24 mouse cellular contexts compared by ENCODE assay signal in genomic region chr5:113780763-113781162, GRCm38 (mm10). TPM values are rescaled to one million over a fixed set of nuclear protein-coding genes. Genes with fewer than 3 reads are reported as not detected.
DNase-seq lines count a peak whose midpoint lies in the region; ATAC-seq and TF ChIP-seq lines count a peak whose summit lies in the region.
"Had no signal": no experiment of that assay in that cellular context is flagged by ENCODE, and none has a peak within 500 bp of the region (broad histone marks: within the 10 kb centered on the region; RNA-seq: fewer than 3 reads in every experiment).

No protein-coding gene starts in this region.

- WGBS in embryonic facial prominence, embryonic 13.5 days: 94% methylated on average over 5 of the region's 5 CpGs
- 73% methylated on average over 5 of the region's 5 CpGs for WGBS in limb, embryonic 13.5 days
- 92% methylated on average over 5 of the region's 5 CpGs for WGBS in forebrain, embryonic 10.5 days
- WGBS in heart, adult 2 months: 83% methylated on average over 5 of the region's 5 CpGs

- no peaks in the 10 kb centered on the region; the same call in 1 of the 2 replicates for H3K27me3 ChIP-seq in embryonic facial prominence, embryonic 13.5 days
- no peaks in the 10 kb centered on the region for H3K27me3 ChIP-seq in limb, embryonic 13.5 days
- H3K27me3 ChIP-seq in forebrain, embryonic 10.5 days (ENCODE audit: poor library complexity, severe bottlenecking): peaks cover 17% of the 10 kb centered on the region
- no peaks in the 10 kb centered on the region for H3K27me3 ChIP-seq in heart, adult 2 months (ENCODE audit: control insufficient read depth, insufficient read depth, low read length)
- H3K27me3 ChIP-seq: embryonic facial prominence, embryonic 15.5 days; neural tube, embryonic 12.5 days had no signal

- TF ChIP-seq CTCF in layer of hippocampus, adult 2 months (conservative IDR thresholded peaks at IDR 0.05): no peak
- TF ChIP-seq CTCF in heart, adult 2 months (IDR thresholded peaks at IDR 0.05): no peak

- H3K4me3 ChIP-seq in layer of hippocampus, adult 2 months: no peak overlapping the region
- H3K4me3 ChIP-seq in embryonic facial prominence, embryonic 13.5 days: no peak overlapping the region
- no peak overlapping the region for H3K4me3 ChIP-seq in limb, embryonic 13.5 days
- no peak overlapping the region for H3K4me3 ChIP-seq in forebrain, embryonic 10.5 days
- H3K4me3 ChIP-seq in heart, adult 2 months: no peak overlapping the region
- H3K4me3 ChIP-seq: embryonic facial prominence, embryonic 15.5 days; heart, embryonic 15.5 days; liver, embryonic 12.5 days; megakaryocyte, embryonic 14.5 days; midbrain, embryonic 13.5 days; neural tube, embryonic 12.5 days had no signal

- H3K9me3 ChIP-seq in embryonic facial prominence, embryonic 13.5 days: no peaks in the 10 kb centered on the region
- H3K9me3 ChIP-seq in limb, embryonic 13.5 days: no peaks in the 10 kb centered on the region
- no peaks in the 10 kb centered on the region for H3K9me3 ChIP-seq in forebrain, embryonic 10.5 days
- H3K9me3 ChIP-seq: embryonic facial prominence, embryonic 15.5 days; heart, embryonic 15.5 days; liver, embryonic 12.5 days; midbrain, embryonic 13.5 days; neural tube, embryonic 12.5 days had no signal

- H3K27ac ChIP-seq in layer of hippocampus, adult 2 months: peak overlapping the region; percentile 70
- peak overlapping the region; percentile 28; the same call in 1 of the 2 replicates for H3K27ac ChIP-seq in embryonic facial prominence, embryonic 13.5 days
- H3K27ac ChIP-seq in limb, embryonic 13.5 days: peak overlapping the region; percentile 67; the same call in 1 of the 2 replicates
- no peak overlapping the region for H3K27ac ChIP-seq in forebrain, embryonic 10.5 days
- H3K27ac ChIP-seq in heart, adult 2 months: no peak overlapping the region
- H3K27ac ChIP-seq: embryonic facial prominence, embryonic 15.5 days; heart, embryonic 15.5 days; liver, embryonic 12.5 days; midbrain, embryonic 13.5 days; neural tube, embryonic 12.5 days had no signal

- no peak overlapping the region for H3K9ac ChIP-seq in embryonic facial prominence, embryonic 13.5 days
- H3K9ac ChIP-seq in limb, embryonic 13.5 days: no peak overlapping the region
- H3K9ac ChIP-seq in heart, adult 2 months (ENCODE audit: low read depth, low read length): no peak overlapping the region
- H3K9ac ChIP-seq: embryonic facial prominence, embryonic 15.5 days; heart, embryonic 15.5 days; liver, embryonic 12.5 days; liver, postnatal 0 days; midbrain, embryonic 13.5 days; neural tube, embryonic 12.5 days had no signal

- TF ChIP-seq POLR2A in heart, adult 2 months (IDR thresholded peaks at IDR 0.05; ENCODE audit: insufficient read depth, low read depth, low read length): no peak

- peaks cover 26% of the 10 kb centered on the region for H3K36me3 ChIP-seq in embryonic facial prominence, embryonic 13.5 days
- peaks cover 28% of the 10 kb centered on the region for H3K36me3 ChIP-seq in limb, embryonic 13.5 days
- peaks cover 28% of the 10 kb centered on the region for H3K36me3 ChIP-seq in forebrain, embryonic 10.5 days (replicated peaks)
- no peaks in the 10 kb centered on the region for H3K36me3 ChIP-seq in heart, adult 2 months (ENCODE audit: control insufficient read depth, insufficient read depth, low read length)

- DNase-seq in layer of hippocampus, adult 2 months (ENCODE audit: low spot score in 2 of 2): peak; percentile 37 to 47
- no peak for DNase-seq in layer of hippocampus, postnatal 10 days (ENCODE audit: low spot score in 2 of 2)
- DNase-seq in brain, adult 2 months (ENCODE audit: low read depth, low spot score): peak; percentile 56
- DNase-seq in cerebellum, adult 8-10 months: no peak
- DNase-seq in forebrain, embryonic 10.5 days (ENCODE audit: extremely low spot score, low spot score): no peak
- DNase-seq in heart, adult 2 months: no peak
- DNase-seq: adrenal gland, postnatal 25 days; cerebellum, adult 2 months; cerebellum, postnatal 25 days; embryo, embryonic 11 days; kidney, adult 8-10 months; liver, postnatal 0 days; lung, postnatal 4 days; thymus, postnatal 4 days had no signal

- no peak overlapping the region for H3K4me2 ChIP-seq in embryonic facial prominence, embryonic 13.5 days
- no peak overlapping the region for H3K4me2 ChIP-seq in limb, embryonic 13.5 days (replicated peaks)
- H3K4me2 ChIP-seq: embryonic facial prominence, embryonic 15.5 days; heart, embryonic 15.5 days; liver, embryonic 12.5 days; midbrain, embryonic 13.5 days; neural tube, embryonic 12.5 days had no signal

- H3K4me1 ChIP-seq in embryonic facial prominence, embryonic 13.5 days: peaks cover 45% of the 10 kb centered on the region
- H3K4me1 ChIP-seq in limb, embryonic 13.5 days: peaks cover 40% of the 10 kb centered on the region
- H3K4me1 ChIP-seq in forebrain, embryonic 10.5 days: peaks cover 10% of the 10 kb centered on the region
- no peaks in the 10 kb centered on the region for H3K4me1 ChIP-seq in heart, adult 2 months (ENCODE audit: control insufficient read depth, insufficient read depth, low read length)
- H3K4me1 ChIP-seq: midbrain, embryonic 13.5 days had no signal

- TF ChIP-seq EP300 in heart, adult 2 months (IDR thresholded peaks at IDR 0.05; ENCODE audit: insufficient read depth, low read depth, low read length): no peak

- no peaks in the 10 kb centered on the region for H3K79me2 ChIP-seq in heart, adult 2 months (replicated peaks; ENCODE audit: control insufficient read depth, insufficient read depth, low read length)

- intact Hi-C loops in heart, adult 2 months (cut with DNase I): no loop called here

- ATAC-seq in embryonic facial prominence, embryonic 13.5 days (ENCODE audit: insufficient number of reproducible peaks, insufficient read depth, low FRiP score, low TSS enrichment, low read depth): no peak
- no peak for ATAC-seq in limb, embryonic 13.5 days (ENCODE audit: low FRiP score, low read depth)
- ATAC-seq: CD4-positive, CD25-positive, alpha-beta regulatory T cell, adult 4 months; forebrain, embryonic 14.5 days; liver, postnatal 0 days had no signal

RNA-seq across cellular contexts. Expression of gene Iscu, which starts 8.2 kb away (rescaled TPM):
- total RNA-seq in layer of hippocampus, adult 2 months (2021): 100 to 1,000 TPM; 111 to 122 TPM
- 10 to 100 TPM; 71.0 to 77.5 TPM for total RNA-seq in layer of hippocampus, postnatal 10 days (2021)
- 101 and 106 TPM in 2 replicates for polyA plus RNA-seq in embryonic facial prominence, embryonic 13.5 days (2015; fragmentation: Nextera tagmentation; extraction: Ambion mirVana)
- 96.3 and 98.5 TPM in 2 replicates for polyA plus RNA-seq in limb, embryonic 13.5 days (2015; fragmentation: Nextera tagmentation; extraction: Ambion mirVana)
- 102 and 106 TPM in 2 replicates for polyA plus RNA-seq in forebrain, embryonic 10.5 days (2016; fragmentation: Nextera tagmentation; extraction: Ambion mirVana)
- total RNA-seq in heart, adult 2 months (2021): 100 to 1,000 TPM; 176 to 202 TPM
- polyA plus RNA-seq in heart, adult 2 months (2012; rRNA removed): 168 and 212 TPM in 2 replicates

RNA-seq across cellular contexts. Expression of gene Sart3, which starts 8.5 kb away (rescaled TPM):
- 10 to 100 TPM; 53.5 to 54.4 TPM for total RNA-seq in layer of hippocampus, adult 2 months (2021)
- 10 to 100 TPM; 36.7 to 48.2 TPM for total RNA-seq in layer of hippocampus, postnatal 10 days (2021)
- 63.6 and 65.7 TPM in 2 replicates for polyA plus RNA-seq in embryonic facial prominence, embryonic 13.5 days (2015; fragmentation: Nextera tagmentation; extraction: Ambion mirVana)
- polyA plus RNA-seq in limb, embryonic 13.5 days (2015; fragmentation: Nextera tagmentation; extraction: Ambion mirVana): 59.8 and 60.2 TPM in 2 replicates
- polyA plus RNA-seq in forebrain, embryonic 10.5 days (2016; fragmentation: Nextera tagmentation; extraction: Ambion mirVana): 74.6 and 78.3 TPM in 2 replicates
- total RNA-seq in heart, adult 2 months (2021): 10 to 100 TPM; 12.2 to 14.4 TPM
- 10.2 and 13.6 TPM in 2 replicates for polyA plus RNA-seq in heart, adult 2 months (2012; rRNA removed)

RNA-seq across cellular contexts. Expression of gene Tmem119, which starts 19.6 kb away (rescaled TPM):
- total RNA-seq in layer of hippocampus, adult 2 months (2021): 10 to 100 TPM; 22.8 to 24.0 TPM
- 10 to 100 TPM; 11.7 to 13.1 TPM for total RNA-seq in layer of hippocampus, postnatal 10 days (2021)
- polyA plus RNA-seq in embryonic facial prominence, embryonic 13.5 days (2015; fragmentation: Nextera tagmentation; extraction: Ambion mirVana): 109 and 141 TPM in 2 replicates
- polyA plus RNA-seq in limb, embryonic 13.5 days (2015; fragmentation: Nextera tagmentation; extraction: Ambion mirVana): 221 and 237 TPM in 2 replicates
- polyA plus RNA-seq in forebrain, embryonic 10.5 days (2016; fragmentation: Nextera tagmentation; extraction: Ambion mirVana): 28.8 and 36.2 TPM in 2 replicates
- 1 to 10 TPM; 3.6 to 5.8 TPM for total RNA-seq in heart, adult 2 months (2021)
- polyA plus RNA-seq in heart, adult 2 months (2012; rRNA removed): 7.3 and 12.0 TPM in 2 replicates
- polyA plus RNA-seq: CD4-positive, CD25-positive, alpha-beta regulatory T cell, adult 4 months had no signal

RNA-seq across cellular contexts. Expression of gene Ficd, which starts 45.2 kb away (rescaled TPM):
- total RNA-seq in layer of hippocampus, adult 2 months (2021): 10 to 100 TPM; 12.2 to 12.5 TPM
- total RNA-seq in layer of hippocampus, postnatal 10 days (2021): 1 to 10 TPM; 8.2 to 9.4 TPM
- 6.2 and 6.6 TPM in 2 replicates for polyA plus RNA-seq in embryonic facial prominence, embryonic 13.5 days (2015; fragmentation: Nextera tagmentation; extraction: Ambion mirVana)
- 5.8 and 6.4 TPM in 2 replicates for polyA plus RNA-seq in limb, embryonic 13.5 days (2015; fragmentation: Nextera tagmentation; extraction: Ambion mirVana)
- 2.9 and 4.9 TPM in 2 replicates for polyA plus RNA-seq in forebrain, embryonic 10.5 days (2016; fragmentation: Nextera tagmentation; extraction: Ambion mirVana)
- total RNA-seq in heart, adult 2 months (2021): 1 to 10 TPM; 8.7 to 9.3 TPM
- 7.2 and 7.7 TPM in 2 replicates for polyA plus RNA-seq in heart, adult 2 months (2012; rRNA removed)

RNA-seq across cellular contexts. Expression of gene Selplg, which starts 51.7 kb away (rescaled TPM):
- total RNA-seq in layer of hippocampus, adult 2 months (2021): 10 to 100 TPM; 28.3 to 28.8 TPM
- total RNA-seq in layer of hippocampus, postnatal 10 days (2021): 10 to 100 TPM; 12.1 to 12.9 TPM
- polyA plus RNA-seq in embryonic facial prominence, embryonic 13.5 days (2015; fragmentation: Nextera tagmentation; extraction: Ambion mirVana): 2.2 and 2.3 TPM in 2 replicates
- polyA plus RNA-seq in limb, embryonic 13.5 days (2015; fragmentation: Nextera tagmentation; extraction: Ambion mirVana): 2.5 TPM in 2 replicates
- 0.74 and 0.82 TPM in 2 replicates for polyA plus RNA-seq in forebrain, embryonic 10.5 days (2016; fragmentation: Nextera tagmentation; extraction: Ambion mirVana)
- 1 to 10 TPM; 3.4 to 4.5 TPM for total RNA-seq in heart, adult 2 months (2021)
- 5.7 and 14.1 TPM in 2 replicates for polyA plus RNA-seq in heart, adult 2 months (2012; rRNA removed)

Comparison
In these comparisons a context has a peak if more than half of its experiments do, and no peak if none do; other contexts are left out.
1. DNase-seq: peak in layer of hippocampus, adult 2 months (2 of 2) and brain, adult 2 months (single experiment); none in layer of hippocampus, postnatal 10 days (0 of 2), cerebellum, adult 8-10 months (single experiment), forebrain, embryonic 10.5 days (single experiment) and heart, adult 2 months (0 of 2).
2. H3K27ac ChIP-seq: peak in layer of hippocampus, adult 2 months (single experiment), embryonic facial prominence, embryonic 13.5 days (single experiment) and limb, embryonic 13.5 days (single experiment); none in forebrain, embryonic 10.5 days (single experiment) and heart, adult 2 months (single experiment).